Mouse (Mus musculus) brown adipose tissue, adult 24 weeks (tissue): ENCODE measurements around the gene Dock2. TPM values are rescaled to one million over a fixed set of nuclear protein-coding genes. Genes with fewer than 3 reads are reported as not detected.

Experiments used
- H3K27ac ChIP-seq: fragments of 200-500 bp; replicated peaks from 2 replicates; pipeline ENCODE4 v1.5.1; 2012; ENCODE audit warnings: low read depth, mild to moderate bottlenecking, low read length
- H3K4me1 ChIP-seq: fragments of 200-500 bp; 2 replicates; pipeline ENCODE4 v1.6.1; 2012; ENCODE audit warnings: low read length, mixed read lengths; ENCODE audit not compliant: control insufficient read depth, insufficient read depth, insufficient read length
- H3K4me3 ChIP-seq: fragments of 200-500 bp; 2 replicates; pipeline ENCODE4 v1.5.1; 2012; ENCODE audit warnings: low read depth, mild to moderate bottlenecking, low read length, moderate library complexity; ENCODE audit not compliant: insufficient read depth
- polyA plus RNA-seq: library from polyadenylated mRNA; stranded (reverse); fragments of >200 nt; gene quantifications from 2 replicates; pipeline ENCODE4 v1.2.4, GENCODE M21; 2012; ENCODE audit not compliant: missing spikeins, insufficient read depth, insufficient read length

Gene Dock2
- polyA plus RNA-seq, 1 experiment: 1.7 TPM

DNA sequence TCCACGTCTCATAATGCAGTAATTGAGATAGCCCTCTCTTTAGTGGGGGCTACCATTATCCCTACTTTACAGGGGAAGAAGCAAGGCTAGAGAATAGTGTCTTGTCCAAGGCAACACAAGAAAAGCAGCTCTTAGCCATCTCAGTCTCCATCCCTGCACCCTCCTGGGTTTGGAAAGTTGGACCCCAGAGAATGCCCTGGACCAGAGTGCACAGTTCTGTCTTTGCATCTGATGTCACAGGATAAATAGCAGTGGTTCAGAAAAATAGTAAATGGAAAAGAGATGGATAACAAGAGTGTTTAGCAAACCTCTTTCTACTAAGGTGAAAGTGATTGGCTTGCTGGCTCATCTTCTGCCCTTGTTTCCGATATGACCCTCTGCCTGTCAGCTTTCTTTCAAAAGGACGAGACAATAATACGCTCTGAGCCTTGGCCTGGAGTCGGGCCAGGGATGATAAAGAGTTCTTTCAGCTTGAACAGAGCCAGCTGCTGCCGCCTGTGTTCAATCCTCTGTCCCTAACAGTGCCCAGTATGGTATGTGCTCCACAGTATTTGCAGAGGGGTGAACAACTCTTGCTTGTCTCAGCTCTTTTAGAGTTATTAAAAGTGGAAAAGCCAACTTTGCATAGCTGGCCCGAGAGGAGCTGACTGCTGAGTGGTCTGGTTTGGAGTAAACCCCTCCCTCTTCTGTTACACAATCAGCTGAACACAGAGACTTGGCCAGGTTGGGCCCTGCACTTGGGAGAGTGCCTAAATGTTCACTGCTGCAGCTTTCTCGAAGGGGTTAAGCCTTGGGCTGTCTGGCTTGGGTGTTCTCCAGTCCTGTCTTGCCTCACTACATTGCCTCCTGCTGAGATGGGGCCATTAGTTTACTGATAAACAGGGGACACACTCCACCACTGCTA lies 602.2 kb downstream of the Dock2 start:
- no peak overlapping the region for H3K27ac ChIP-seq
- 0 out of 2 replicates have a peak, but pooled peaks cover 2% of the 10 kb centered on the region for H3K4me1 ChIP-seq
- H3K4me3 ChIP-seq: no peak overlapping the region

DNA sequence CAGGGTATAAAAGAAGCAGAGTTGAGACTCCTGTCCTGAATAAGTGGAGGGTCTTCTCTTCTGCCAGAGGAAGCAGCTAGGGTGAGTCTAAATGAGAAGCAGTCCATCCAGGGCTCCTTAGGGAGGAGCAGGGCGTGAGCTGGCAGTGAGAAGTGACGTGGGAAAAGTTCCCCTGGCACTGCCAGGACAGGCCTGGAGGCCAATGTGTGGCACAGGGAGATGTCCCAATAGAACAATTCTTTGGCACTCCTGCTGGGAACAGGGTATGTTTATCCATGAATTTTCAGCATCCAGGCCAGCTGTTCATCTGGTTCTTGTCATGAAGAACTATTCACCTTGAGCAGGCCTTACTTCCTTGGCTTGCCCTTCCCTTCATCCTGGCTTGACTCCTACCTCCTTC lies 604.9 kb downstream of the Dock2 start:
- Histone ChIP-seq H3K4me1 (0 out of 2 replicates have a peak, but pooled peaks cover under 1% of the 10 kb centered on the region), H3K4me3 (no peak overlapping the region), H3K27ac (no peak overlapping the region)

Other genes with a start within 250 kb of the Dock2 start
- not detected in 2 replicates for gene Spdl1, start 49.7 kb upstream of the Dock2 start, polyA plus RNA-seq